Mouse (Mus musculus) CH12.LX (cell line): ENCODE results near the gene Cfc1. TPM values are rescaled to one million over a fixed set of nuclear protein-coding genes. Genes with fewer than 3 reads are reported as not detected.

ENCODE experiments used
- polyA plus RNA-seq: library from polyadenylated mRNA; unstranded; fragments of >175 nt; gene quantifications from 2 replicates; pipeline ENCODE4 v1.2.1, GENCODE M21; 2012; ENCODE audit warnings: low read depth; ENCODE audit not compliant: insufficient read length
- total RNA-seq, 2 experiments: library from RNA; depleted of rRNA; stranded (reverse); fragments of 300-350 nt in 1 of 2; fragments of >200 nt in 1 of 2; gene quantifications; 2 replicates each; pipeline ENCODE4 v1.2.3; 2012 to 2014

Gene Cfc1
- total and polyA plus RNA-seq, 3 experiments = not detected

Other genes with a start within 250 kb of the Cfc1 start
- 63.3 and 66.5 TPM in 2 replicates for gene Ccdc115, start 96.0 kb upstream of the Cfc1 start, total RNA-seq (2012; rRNA removed)
- 98.8 and 105 TPM in 2 replicates for gene Ccdc115, start 96.0 kb upstream of the Cfc1 start, total RNA-seq (2014; rRNA removed)
- gene Ccdc115, start 96.0 kb upstream of the Cfc1 start, polyA plus RNA-seq = 95.8 and 96.3 TPM in 2 replicates
- gene Imp4, start 95.8 kb upstream of the Cfc1 start, total RNA-seq (2012; rRNA removed) = 107 and 136 TPM in 2 replicates
- 91.0 and 105 TPM in 2 replicates for gene Imp4, start 95.8 kb upstream of the Cfc1 start, total RNA-seq (2014; rRNA removed)
- gene Imp4, start 95.8 kb upstream of the Cfc1 start, polyA plus RNA-seq = 197 and 199 TPM in 2 replicates
- gene Ptpn18, start 75.9 kb upstream of the Cfc1 start, total RNA-seq (2012; rRNA removed) = 172 and 205 TPM in 2 replicates
- gene Ptpn18, start 75.9 kb upstream of the Cfc1 start, total RNA-seq (2014; rRNA removed) = 133 and 155 TPM in 2 replicates
- gene Ptpn18, start 75.9 kb upstream of the Cfc1 start, polyA plus RNA-seq = 84.9 and 93.4 TPM in 2 replicates
- gene Prss39, start 37.2 kb upstream of the Cfc1 start, total RNA-seq (2012; rRNA removed) = not detected in 2 replicates
- not detected in 2 replicates for gene Prss39, start 37.2 kb upstream of the Cfc1 start, total RNA-seq (2014; rRNA removed)
- 0.19 TPM in 1 of 2 replicates, not detected in the other for gene Prss39, start 37.2 kb upstream of the Cfc1 start, polyA plus RNA-seq
- gene Prss40, start 25.3 kb downstream of the Cfc1 start, total RNA-seq (2012; rRNA removed) = not detected in 2 replicates
- not detected in 2 replicates for gene Prss40, start 25.3 kb downstream of the Cfc1 start, total RNA-seq (2014; rRNA removed)
- gene Prss40, start 25.3 kb downstream of the Cfc1 start, polyA plus RNA-seq = not detected in 2 replicates
- 0.04 TPM in 1 of 2 replicates, not detected in the other for gene Amer3, start 44.0 kb downstream of the Cfc1 start, total RNA-seq (2012; rRNA removed)
- gene Amer3, start 44.0 kb downstream of the Cfc1 start, total RNA-seq (2014; rRNA removed) = 0.09 and 0.17 TPM in 2 replicates
- gene Amer3, start 44.0 kb downstream of the Cfc1 start, polyA plus RNA-seq = 0.15 and 0.20 TPM in 2 replicates